Mouse (Mus musculus): ENCODE measurements around the gene Itk. TPM values are rescaled to one million over a fixed set of nuclear protein-coding genes. Genes with fewer than 3 reads are reported as not detected.
A peak's percentile ranks its signal among the peaks of the same experiment; 100 is the strongest.

Gene Itk
- total RNA-seq, 1 experiment from 2014 or later, result 0.30 TPM

GRCm38 (mm10) chr11:46358369-46358768 is 30.9 kb downstream of the Itk start:
- DNase-seq, result no peak

- no peak for DNase-seq
Observed at GRCm38 (mm10) chr11:46349681-46350410, 39.5 kb downstream of the Itk start.

- DNase-seq, result no peak
Observed at GRCm38 (mm10) chr11:46348416-46348815, 40.9 kb downstream of the Itk start.

GRCm38 (mm10) chr11:46347756-46348155 is 41.6 kb downstream of the Itk start:
- no peak for DNase-seq

GRCm38 (mm10) chr11:46343886-46344546 is 45.3 kb downstream of the Itk start:
- DNase-seq, result no peak

GRCm38 (mm10) chr11:46341960-46342359 is 47.4 kb downstream of the Itk start:
- no peak for DNase-seq

- no peak for DNase-seq
Observed at GRCm38 (mm10) chr11:46336020-46336419, 53.3 kb downstream of the Itk start.

GRCm38 (mm10) chr11:46332217-46332616 is 57.1 kb downstream of the Itk start:
- no peak for DNase-seq

- peak; percentile 42 for DNase-seq
Observed at GRCm38 (mm10) chr11:46326271-46327015, 62.9 kb downstream of the Itk start.

- DNase-seq, result no peak
Observed at GRCm38 (mm10) chr11:46321559-46321958, 67.8 kb downstream of the Itk start.

GRCm38 (mm10) chr11:46314534-46314933 is 74.8 kb downstream of the Itk start:
- no peak for DNase-seq

GRCm38 (mm10) chr11:46313851-46314250 is 75.5 kb downstream of the Itk start:
- no peak for DNase-seq

- DNase-seq, result no peak
Observed at GRCm38 (mm10) chr11:46312523-46313035, 76.7 kb downstream of the Itk start, which contains the start of gene Cyfip2. Cyfip2 (minus strand) TSS chr11:46312859.

- DNase-seq, result peak; percentile 63
Observed at GRCm38 (mm10) chr11:46311703-46312522, 77.4 kb downstream of the Itk start.

GRCm38 (mm10) chr11:46311181-46311702 is 78.1 kb downstream of the Itk start:
- peak; percentile 31 for DNase-seq

- DNase-seq, result no peak
Observed at GRCm38 (mm10) chr11:46310647-46311063, 78.7 kb downstream of the Itk start.

- peak; percentile 11 for DNase-seq
Observed at GRCm38 (mm10) chr11:46309808-46310555, 79.3 kb downstream of the Itk start.

GRCm38 (mm10) chr11:46309111-46309741 is 80.1 kb downstream of the Itk start:
- DNase-seq, result peak; percentile 50

- peak; percentile 45 for DNase-seq
Observed at GRCm38 (mm10) chr11:46308271-46308974, 80.9 kb downstream of the Itk start.

GRCm38 (mm10) chr11:46307768-46308167 is 81.5 kb downstream of the Itk start:
- DNase-seq, result no peak

Data from adrenal gland, postnatal 25 days (tissue).